8 mouse cellular contexts compared by ENCODE assay signal in genomic region chr5:33651921-33652782, GRCm38 (mm10). TPM values are rescaled to one million over a fixed set of nuclear protein-coding genes. Genes with fewer than 3 reads are reported as not detected.
DNase-seq lines count a peak whose midpoint lies in the region; ATAC-seq and TF ChIP-seq lines count a peak whose summit lies in the region.

Gene Slbp, minus strand, starts transcription at chr5:33652574.

- ATAC-seq in hindbrain, postnatal 0 days, result peak; percentile 97
- peak; percentile 87 for ATAC-seq in megakaryocyte, adult 5-6 weeks (ENCODE audit: poor library complexity, severe bottlenecking)

- intact Hi-C loops in gastrocnemius, adult 2 months (cut with DNase I), result no loop called here
- intact Hi-C loops in left cerebral cortex, adult 2 months (cut with DNase I), result loop anchor here (10.0 kb wide), 1 partner anchor 377 kb away; the partner anchor contains the start of gene Ctbp1

- DNase-seq in WW6 (ENCODE audit: low read depth, low spot score), result peak; percentile 89
- DNase-seq in cerebellum, postnatal 4 days (ENCODE audit: low spot score in 2 of 2), result peak; percentile 87 to 93
- DNase-seq in gastrocnemius, adult 2 months, result peak; percentile 98
- DNase-seq in hindbrain, postnatal 0 days (ENCODE audit: low spot score), result peak; percentile 98
- peak; percentile 95 for DNase-seq in left cerebral cortex, adult 2 months (ENCODE audit: extremely low spot score in 1 of 2, low spot score in 2 of 2)
- DNase-seq in right cerebral cortex, adult 2 months (ENCODE audit: low spot score in 2 of 2), result peak; percentile 95 to 96
- DNase-seq in urinary bladder, postnatal 14 days (ENCODE audit: low spot score), result peak; percentile 96

- H3K4me2 ChIP-seq in hindbrain, postnatal 0 days (ENCODE audit: low read depth, low read length), result peak within 1 kb of the TSS; percentile 71

- H3K27ac ChIP-seq in gastrocnemius, adult 2 months, result peak within 1 kb of the TSS; percentile 97
- peak within 1 kb of the TSS; percentile 99 for H3K27ac ChIP-seq in hindbrain, postnatal 0 days
- peak within 1 kb of the TSS; percentile 99 for H3K27ac ChIP-seq in left cerebral cortex, adult 2 months

- peak within 1 kb of the TSS; percentile 70 for H3K9ac ChIP-seq in hindbrain, postnatal 0 days (replicated peaks; ENCODE audit: low read length)

- H3K9me3 ChIP-seq in hindbrain, postnatal 0 days (ENCODE audit: low read length), result no peaks in the 10 kb centered on the region

- under 1% methylated on average over 79 of the region's 82 CpGs for WGBS in hindbrain, postnatal 0 days

- H3K4me3 ChIP-seq in gastrocnemius, adult 2 months, result peak within 1 kb of the TSS; percentile 94
- peak within 1 kb of the TSS; percentile 67 for H3K4me3 ChIP-seq in hindbrain, postnatal 0 days (ENCODE audit: low read length)
- H3K4me3 ChIP-seq in left cerebral cortex, adult 2 months, result peak within 1 kb of the TSS; percentile 64

- peaks cover 23% of the 10 kb centered on the region for H3K36me3 ChIP-seq in hindbrain, postnatal 0 days (ENCODE audit: insufficient read depth, low read length)

- no peak for TF ChIP-seq CTCF in gastrocnemius, adult 2 months (IDR thresholded peaks at IDR 0.05)
- no peak; the same call in 1 of the 2 replicates for TF ChIP-seq CTCF in hindbrain, postnatal 0 days (IDR thresholded peaks at IDR 0.05; ENCODE audit: low read depth)
- TF ChIP-seq CTCF in left cerebral cortex, adult 2 months (IDR thresholded peaks at IDR 0.05), result no peak

- H3K27me3 ChIP-seq in hindbrain, postnatal 0 days (ENCODE audit: insufficient read depth, low read length), result no peaks in the 10 kb centered on the region

- peaks cover 16% of the 10 kb centered on the region for H3K4me1 ChIP-seq in hindbrain, postnatal 0 days (ENCODE audit: insufficient read depth, low read length)

RNA-seq across cellular contexts. Expression of gene Slbp, which starts in this region (rescaled TPM):
- total RNA-seq in gastrocnemius, adult 2 months (2021), result 1 to 10 TPM; 6.3 to 7.7 TPM
- 66.0 and 67.4 TPM in 2 replicates for total RNA-seq in hindbrain, postnatal 0 days (2014; rRNA removed)
- 128 and 132 TPM in 2 replicates for polyA plus RNA-seq in hindbrain, postnatal 0 days (2015; fragmentation: Nextera tagmentation; extraction: Ambion mirVana)
- total RNA-seq in left cerebral cortex, adult 2 months (2021), result 10 to 100 TPM; 24.4 to 25.7 TPM
- total RNA-seq in megakaryocyte, adult 5-6 weeks (2015), result 215 and 221 TPM in 2 replicates
- 234 and 254 TPM in 2 replicates for total RNA-seq in megakaryocyte, adult 5-6 weeks (2017)

Comparison
In these comparisons a context has a peak if more than half of its experiments do, and no peak if none do; other contexts are left out.
1. Peak in every context shown above with its lines: DNase-seq, ATAC-seq, H3K4me3 ChIP-seq and H3K27ac ChIP-seq.